Mouse (Mus musculus) heart, adult 8-10 months (tissue): ENCODE data around the gene Kbtbd7. TPM values are rescaled to one million over a fixed set of nuclear protein-coding genes. Genes with fewer than 3 reads are reported as not detected.
"Not testable (repeated sequence)": the region's sequence is repeated elsewhere in the genome, so short reads cannot be mapped to it uniquely, and the experiment has no call there.

ENCODE experiments used
- DNase-seq: peaks from one replicate; pipeline ENCODE4 v3.0.0; 2022; ENCODE audit warnings: low spot score
- total RNA-seq, 4 experiments: library from RNA; stranded (reverse); gene quantifications; 2 replicates each; pipeline ENCODE4 v1.2.4; 2022

Gene Kbtbd7
- total RNA-seq, 4 experiments from 2014 or later = 8.2 to 10.1 (median 9.6) TPM

- no peak for DNase-seq
Observed at GRCm38 (mm10) chr14:79445055-79445620, 18.8 kb downstream of the Kbtbd7 start.

- peak; percentile 86 for DNase-seq
Observed at GRCm38 (mm10) chr14:79451681-79452590, 25.6 kb downstream of the Kbtbd7 start, which contains the start of gene Kbtbd6. Gene Kbtbd6, plus strand, starts transcription at chr14:79451835.

GRCm38 (mm10) chr14:79452591-79452934 is 26.3 kb downstream of the Kbtbd7 start:
- DNase-seq = not testable (repeated sequence)

- DNase-seq = no peak
Observed at GRCm38 (mm10) chr14:79460401-79460800, 34.1 kb downstream of the Kbtbd7 start.

GRCm38 (mm10) chr14:79460988-79461387 is 34.7 kb downstream of the Kbtbd7 start:
- DNase-seq = no peak

- DNase-seq = no peak
Observed at GRCm38 (mm10) chr14:79465623-79466022, 39.3 kb downstream of the Kbtbd7 start.

- DNase-seq = peak; percentile 68
Observed at GRCm38 (mm10) chr14:79467621-79468020, 41.3 kb downstream of the Kbtbd7 start.

- DNase-seq = no peak
Observed at GRCm38 (mm10) chr14:79473384-79473783, 47.1 kb downstream of the Kbtbd7 start.

Other genes starting within 250 kb of the Kbtbd7 start
- gene Zfp957, start 179.1 kb upstream of the Kbtbd7 start, total RNA-seq = not detected
- gene Rgcc, start 124.9 kb upstream of the Kbtbd7 start, total RNA-seq = 10 to 100 TPM; 34.3 to 72.1 (median 56.2) TPM
- gene Naa16, start 35.7 kb upstream of the Kbtbd7 start, total RNA-seq = 10 to 100 TPM in 1 of 4 experiments, 1 to 10 TPM in 3; 6.5 to 12.0 (median 6.9) TPM
- 1 to 10 TPM; 7.3 to 9.3 (median 8.6) TPM for gene Mtrf1, start 28.7 kb upstream of the Kbtbd7 start, total RNA-seq
- under 1 TPM in 3 of 4 experiments, not detected in 1; 0.11 to 0.16 (median 0.16) TPM for gene Kbtbd6, start 25.3 kb downstream of the Kbtbd7 start, total RNA-seq
- gene Elf1, start 54.7 kb downstream of the Kbtbd7 start, total RNA-seq = 10 to 100 TPM in 3 of 4 experiments, 1 to 10 TPM in 1; 9.9 to 12.5 (median 12.0) TPM
- 10 to 100 TPM; 20.6 to 24.0 (median 21.6) TPM for gene Wbp4, start 55.0 kb downstream of the Kbtbd7 start, total RNA-seq
- 10 to 100 TPM; 61.8 to 67.5 (median 62.6) TPM for gene Sugt1, start 161.2 kb downstream of the Kbtbd7 start, total RNA-seq
- 1 to 10 TPM; 3.6 to 5.6 (median 4.0) TPM for gene Cnmd, start 235.7 kb downstream of the Kbtbd7 start, total RNA-seq